Mouse (Mus musculus) forebrain, embryonic 16.5 days (tissue): ENCODE data around the gene Cox6b1. TPM values are rescaled to one million over a fixed set of nuclear protein-coding genes. Genes with fewer than 3 reads are reported as not detected.

Experiments
- ATAC-seq: fragments of 200-750 bp; cut with Nextera tagmentation; 2 replicates; pipeline ENCODE4 v1.8.0; 2017; ENCODE audit warnings: mild to moderate bottlenecking, moderate library complexity
- H3K27ac ChIP-seq: fragments of 300-500 bp; sonication (generic); 2 replicates; pipeline ENCODE4 v1.5.1; 2014; ENCODE audit warnings: low read length, control low read depth
- H3K27me3 ChIP-seq: fragments of 300-500 bp; sonication (generic); replicated peaks from 2 replicates; pipeline ENCODE4 v1.6.1; 2014; ENCODE audit warnings: low read length; ENCODE audit not compliant: control insufficient read depth, insufficient read depth
- H3K36me3 ChIP-seq: fragments of 300-500 bp; sonication (generic); 2 replicates; pipeline ENCODE4 v1.6.1; 2014; ENCODE audit not compliant: control insufficient read depth, insufficient read depth
- H3K4me1 ChIP-seq: fragments of 300-500 bp; sonication (generic); replicated peaks from 2 replicates; pipeline ENCODE4 v1.6.1; 2014; ENCODE audit warnings: low read length; ENCODE audit not compliant: control insufficient read depth, insufficient read depth
- H3K4me2 ChIP-seq: fragments of 300-500 bp; sonication (generic); 2 replicates; pipeline ENCODE4 v1.6.1; 2014; ENCODE audit warnings: mild to moderate bottlenecking, low read length, control low read depth
- H3K4me3 ChIP-seq: fragments of 300-500 bp; sonication (generic); replicated peaks from 2 replicates; pipeline ENCODE4 v1.5.1; 2014; ENCODE audit warnings: mild to moderate bottlenecking, low read length, control low read depth
- H3K9ac ChIP-seq: fragments of 300-500 bp; sonication (generic); replicated peaks from 2 replicates; pipeline ENCODE4 v1.6.1; 2014; ENCODE audit warnings: low read depth, low read length, control low read depth
- H3K9me3 ChIP-seq: fragments of 300-500 bp; sonication (generic); 2 replicates; pipeline ENCODE4 v1.6.1; 2016; ENCODE audit warnings: low read length; ENCODE audit not compliant: control insufficient read depth
- whole genome bisulfite sequencing: fragments of 180-500 bp; shearing (Covaris S2); extraction: QIAGEN DNeasy Blood & Tissue Kit; methylation state at CpG from one replicate; pipeline ENCODE4 v1.1.7; 2014; 5-methylcytosine and 5-hydroxymethylcytosine counted together
- polyA plus RNA-seq: library from polyadenylated mRNA; unstranded; fragments of >200 nt; fragmentation: Nextera tagmentation; extraction: Ambion mirVana; gene quantifications from 2 replicates; pipeline ENCODE4 v1.2.1, GENCODE M21; 2015

Cox6b1 gene
- 860 and 869 TPM in 2 replicates for polyA plus RNA-seq

DNA sequence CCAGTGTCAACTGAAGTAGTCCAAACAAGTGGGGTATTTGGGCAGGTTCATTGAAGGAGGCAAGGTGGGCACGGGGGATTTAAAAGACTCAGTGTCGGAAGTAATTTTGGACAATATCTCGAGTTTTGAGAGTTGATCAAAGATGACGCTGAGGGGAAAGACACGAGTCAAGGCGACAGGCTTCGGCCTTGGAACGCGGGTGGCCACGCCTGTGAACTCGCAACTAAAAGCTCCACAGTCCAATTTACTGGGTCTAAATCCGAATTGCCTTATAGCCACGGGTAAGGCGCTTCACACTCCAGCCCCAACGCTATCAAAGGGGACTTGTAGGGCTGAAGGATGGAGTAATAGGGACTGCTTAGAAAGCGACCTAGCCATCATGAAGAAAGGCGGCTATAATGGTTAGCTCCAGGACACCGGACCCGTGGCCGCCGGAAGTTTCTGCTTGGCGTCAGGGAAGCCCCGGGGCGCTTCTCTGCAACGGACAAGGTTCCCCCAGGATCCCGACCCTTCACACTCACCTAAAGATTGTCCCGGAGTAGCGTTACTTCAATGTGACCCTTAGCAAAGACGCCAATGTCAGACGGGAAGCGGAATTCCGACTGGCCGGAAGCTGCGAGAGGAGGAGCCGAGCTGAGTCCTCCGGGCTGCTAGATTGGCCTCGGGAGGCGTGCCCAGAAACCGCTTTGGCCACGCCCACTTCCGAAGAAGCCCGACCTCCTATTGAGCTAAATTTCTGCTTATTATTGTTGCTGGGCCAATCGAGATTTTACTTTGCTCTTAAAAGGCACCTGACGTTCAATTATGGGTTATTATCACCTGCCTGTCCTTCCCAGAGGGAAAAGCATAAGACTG, at the start of gene Cox6b1:
Gene Cox6b1 (minus strand): TSS at position 622 of the 855 bp plus-strand sequence.
- 1% methylated on average over 44 of the region's 44 CpGs for WGBS

DNA sequence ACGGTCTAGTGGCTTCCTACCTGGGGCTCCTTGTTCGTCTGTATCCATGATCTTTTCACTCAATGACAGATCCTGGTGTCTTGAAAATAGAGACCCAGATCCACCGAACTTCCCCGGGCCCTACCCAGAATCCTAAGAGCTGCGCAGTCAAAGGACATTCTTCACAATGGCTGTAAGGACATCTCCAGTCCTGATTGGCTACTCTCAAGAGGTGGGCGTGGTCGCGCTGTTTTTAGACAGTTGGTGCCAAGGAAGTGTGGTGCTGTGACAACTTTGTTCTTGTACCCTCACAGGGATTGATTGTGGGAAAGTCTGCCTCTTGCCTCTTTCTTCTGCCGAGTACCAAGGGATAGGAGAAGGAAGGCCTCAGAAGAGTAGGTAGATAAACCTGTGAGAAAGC, 45.5 kb upstream of the Cox6b1 start, which contains the start of gene Pmis2:
Gene Pmis2 (minus strand): TSS at position 126 of the 400 bp plus-strand sequence.
- no peaks in the 10 kb centered on the region for H3K36me3 ChIP-seq
- H3K27me3 ChIP-seq: no peaks in the 10 kb centered on the region; the same call in 1 of the 2 replicates

More for the DNA sequence above, at the start of gene Cox6b1:
- H3K9ac ChIP-seq: peak within 1 kb of the TSS; percentile 77
- H3K27ac ChIP-seq: peak within 1 kb of the TSS; percentile 41; the same call in 1 of the 2 replicates
- peaks cover 6% of the 10 kb centered on the region; the same call in 1 of the 2 replicates for H3K27me3 ChIP-seq
- ATAC-seq: peak; percentile 96
- H3K4me3 ChIP-seq: peak within 1 kb of the TSS; percentile 93
- H3K9me3 ChIP-seq: no peaks in the 10 kb centered on the region
- peak within 1 kb of the TSS; percentile 97 for H3K4me2 ChIP-seq
- H3K4me1 ChIP-seq: peaks cover 9% of the 10 kb centered on the region
- H3K36me3 ChIP-seq: peaks cover 6% of the 10 kb centered on the region; the same call in 1 of the 2 replicates

DNA sequence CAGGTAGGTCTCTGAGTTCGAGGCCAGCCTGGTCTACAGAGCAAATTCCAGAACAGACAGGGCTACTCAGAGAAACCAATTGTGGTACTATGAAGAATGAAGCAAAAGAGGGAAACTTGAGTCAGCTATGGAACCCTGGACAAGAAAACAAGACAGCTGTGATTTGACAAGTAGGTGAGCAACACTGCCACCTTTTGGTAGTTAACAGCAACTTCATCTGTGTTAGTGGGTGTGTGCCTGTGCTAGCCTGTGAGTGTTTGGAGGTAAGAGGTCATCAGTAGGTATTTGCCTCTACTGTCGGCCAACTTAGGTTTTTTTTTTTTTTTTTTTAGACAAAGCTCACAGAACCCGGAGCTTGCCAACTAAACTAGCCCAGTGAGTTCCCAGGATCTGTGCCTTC, 43.3 kb upstream of the Cox6b1 start:
- WGBS: 41% methylated on average over 3 of the region's 3 CpGs

More for the DNA sequence above, 45.5 kb upstream of the Cox6b1 start, which contains the start of gene Pmis2:
- WGBS: 77% methylated on average over 9 of the region's 9 CpGs
- Histone ChIP-seq H3K4me1 (no peaks in the 10 kb centered on the region), H3K9ac (no peak within 1 kb of the TSS), H3K9me3 (no peaks in the 10 kb centered on the region), H3K27ac (no peak within 1 kb of the TSS), H3K4me3 (no peak within 1 kb of the TSS), H3K4me2 (no peak within 1 kb of the TSS)
- no peak for ATAC-seq

DNA sequence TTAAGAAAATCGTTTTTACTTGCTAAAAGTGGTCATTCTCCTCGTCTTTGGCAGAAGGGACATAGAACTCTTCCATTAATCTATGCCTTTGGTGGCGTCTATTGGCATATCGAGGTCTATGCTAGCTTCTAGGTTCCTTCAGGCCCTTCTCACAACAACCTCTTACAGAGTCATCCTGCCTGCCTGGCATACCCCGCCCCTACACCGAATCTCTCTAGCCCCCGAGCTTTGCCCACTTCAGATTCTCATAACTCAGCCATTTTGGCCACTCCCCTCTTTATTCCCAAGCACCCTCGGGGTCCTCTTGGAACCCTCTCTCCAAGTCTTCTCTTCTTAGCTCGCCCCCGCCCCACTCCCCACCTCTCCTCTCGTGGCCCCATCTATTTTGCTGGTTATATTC, 39.4 kb upstream of the Cox6b1 start:
- Histone ChIP-seq H3K36me3 (no peaks in the 10 kb centered on the region), H3K9me3 (no peaks in the 10 kb centered on the region), H3K27ac (peak overlapping the region; percentile 83), H3K4me1 (peaks cover 9% of the 10 kb centered on the region), H3K9ac (peak overlapping the region; percentile 73), H3K27me3 (no peaks in the 10 kb centered on the region), H3K4me3 (peak overlapping the region; percentile 71), H3K4me2 (peak overlapping the region; percentile 89)
- ATAC-seq: peak; percentile 60
- WGBS: 2% methylated on average over 11 of the region's 11 CpGs

More for the DNA sequence above, 43.3 kb upstream of the Cox6b1 start:
- no peaks in the 10 kb centered on the region; the same call in 1 of the 2 replicates for H3K27me3 ChIP-seq
- H3K9ac ChIP-seq: no peak overlapping the region
- H3K27ac ChIP-seq: no peak overlapping the region
- no peaks in the 10 kb centered on the region for H3K36me3 ChIP-seq
- H3K9me3 ChIP-seq: no peaks in the 10 kb centered on the region
- no peak overlapping the region for H3K4me2 ChIP-seq
- no peak overlapping the region for H3K4me3 ChIP-seq
- peaks cover 8% of the 10 kb centered on the region for H3K4me1 ChIP-seq
- no peak for ATAC-seq

DNA sequence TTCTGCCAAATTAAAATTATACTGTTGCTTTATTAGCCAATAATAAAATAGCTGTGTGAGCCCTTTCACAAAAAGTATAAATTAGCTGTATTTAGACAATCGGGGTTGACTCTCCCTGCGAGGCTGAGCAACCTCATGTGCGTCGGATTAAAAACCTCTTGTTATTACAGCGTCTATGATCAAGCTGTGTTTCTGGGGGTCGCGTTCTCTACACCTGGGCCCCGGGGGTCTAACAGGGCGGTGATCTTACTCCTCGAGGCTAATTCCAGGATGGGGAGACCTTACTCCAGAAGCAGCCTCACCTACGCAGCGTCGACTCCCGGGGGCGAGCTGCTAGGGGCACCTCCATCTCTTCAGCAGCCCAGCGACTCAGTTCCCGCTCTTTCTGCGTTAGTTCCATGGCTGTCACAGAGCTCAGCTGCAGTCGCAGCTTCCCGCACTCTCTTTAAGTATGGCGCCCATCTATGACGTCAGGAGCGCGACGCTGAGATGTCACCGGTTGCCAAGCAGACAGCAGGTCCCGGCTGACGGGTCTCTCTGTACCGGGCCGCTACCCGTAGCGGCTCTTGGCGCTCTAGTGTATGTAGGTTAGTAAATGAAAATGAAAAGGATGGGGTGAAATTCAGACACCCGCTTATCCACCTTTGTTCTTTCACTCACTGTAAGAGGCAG, 38.7 kb upstream of the Cox6b1 start, which contains the start of gene Haus5:
Gene Haus5 (minus strand): TSS at position 466 of the 672 bp plus-strand sequence.
- Histone ChIP-seq H3K4me2 (peak within 1 kb of the TSS; percentile 89), H3K4me1 (peaks cover 9% of the 10 kb centered on the region), H3K36me3 (no peaks in the 10 kb centered on the region), H3K9me3 (no peaks in the 10 kb centered on the region), H3K9ac (peak within 1 kb of the TSS; percentile 73), H3K4me3 (peak within 1 kb of the TSS; percentile 71), H3K27ac (peak within 1 kb of the TSS; percentile 83), H3K27me3 (no peaks in the 10 kb centered on the region)
- ATAC-seq: peak; percentile 97
- WGBS: under 1% methylated on average over 34 of the region's 34 CpGs

DNA sequence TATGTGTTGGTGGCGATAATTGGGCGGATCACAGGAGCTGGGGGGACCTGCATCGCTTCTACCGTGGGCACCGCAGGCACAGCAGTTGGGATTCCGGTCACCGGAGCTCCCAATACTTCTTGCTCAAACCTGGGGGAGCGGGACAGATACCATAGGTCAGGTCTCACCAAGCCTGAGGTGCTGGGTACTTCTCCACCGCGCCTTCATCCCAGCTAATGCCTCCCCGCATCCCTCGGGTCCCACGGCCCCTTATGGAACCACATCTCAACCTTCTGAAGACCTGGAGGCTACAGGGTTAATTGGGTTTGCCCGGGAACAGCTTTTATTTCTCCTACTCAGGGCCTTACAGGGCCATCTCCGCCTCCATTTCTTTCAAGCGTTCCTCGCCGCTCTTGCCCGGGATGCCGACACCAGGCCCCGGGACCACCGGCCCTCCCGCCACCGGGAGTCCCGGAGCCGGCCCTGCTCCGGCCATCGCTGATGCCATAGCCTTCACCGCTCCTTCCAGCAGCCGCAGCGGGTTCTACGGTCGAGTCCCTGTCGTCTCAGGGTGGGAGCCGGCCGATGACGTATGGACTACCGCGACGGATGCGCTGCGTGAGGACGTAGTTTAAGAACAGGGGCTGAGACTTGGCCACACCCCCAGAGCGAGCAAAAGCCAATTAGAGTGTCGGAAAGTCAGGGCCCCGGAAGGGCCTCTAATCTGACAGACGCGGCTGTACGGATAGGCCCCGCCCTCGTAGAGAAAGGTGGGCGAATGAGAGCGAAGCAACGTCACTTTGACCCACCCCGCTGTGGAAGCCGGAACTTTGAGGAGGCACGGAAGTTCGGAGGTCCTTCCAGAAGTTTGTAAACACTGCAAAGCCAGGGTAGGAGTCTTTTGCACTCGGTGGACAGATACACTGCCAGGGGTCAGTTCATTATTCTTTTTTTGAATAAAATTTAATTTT, 23.9 kb upstream of the Cox6b1 start, which contains the start of gene Rbm42:
Gene Rbm42 (minus strand): TSS at position 727 of the 950 bp plus-strand sequence.
- peak within 1 kb of the TSS; percentile 84 for H3K4me3 ChIP-seq
- 1% methylated on average over 59 of the region's 59 CpGs for WGBS
- peak; percentile 100 for ATAC-seq
- H3K27ac ChIP-seq: no peak within 1 kb of the TSS; the same call in 1 of the 2 replicates
- peak within 1 kb of the TSS; percentile 90 for H3K9ac ChIP-seq
- peaks cover 27% of the 10 kb centered on the region for H3K36me3 ChIP-seq
- no peaks in the 10 kb centered on the region for H3K9me3 ChIP-seq
- peaks cover 13% of the 10 kb centered on the region for H3K4me1 ChIP-seq
- no peaks in the 10 kb centered on the region for H3K27me3 ChIP-seq
- H3K4me2 ChIP-seq: peak within 1 kb of the TSS; percentile 86

DNA sequence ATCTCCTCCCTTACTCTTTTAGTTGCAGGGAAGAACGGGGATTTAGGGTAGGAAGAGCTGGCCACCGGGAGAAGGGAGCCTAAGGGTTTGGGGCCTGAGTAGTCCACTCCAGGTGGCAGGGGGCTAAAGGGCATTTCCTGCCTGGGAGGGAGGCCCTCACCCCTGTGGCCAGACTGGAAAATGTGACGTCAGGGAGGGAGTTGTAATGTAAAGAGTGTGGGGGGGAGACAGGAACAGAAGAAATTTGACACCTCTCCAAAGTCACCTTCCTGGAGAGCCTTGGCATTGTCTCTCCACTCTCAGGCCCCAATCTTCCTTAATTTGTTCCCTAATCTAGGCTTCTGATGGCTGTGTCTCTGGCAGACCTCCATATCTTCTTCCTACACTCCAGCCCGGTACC, 13.1 kb upstream of the Cox6b1 start:
- no peak overlapping the region for H3K27ac ChIP-seq
- no peak overlapping the region for H3K4me3 ChIP-seq
- WGBS: 33% methylated on average over 4 of the region's 4 CpGs
- no peak overlapping the region for H3K4me2 ChIP-seq
- H3K36me3 ChIP-seq: peaks cover 19% of the 10 kb centered on the region
- no peaks in the 10 kb centered on the region for H3K4me1 ChIP-seq
- no peaks in the 10 kb centered on the region for H3K9me3 ChIP-seq
- no peak overlapping the region for H3K9ac ChIP-seq
- ATAC-seq: no peak
- peaks cover 26% of the 10 kb centered on the region for H3K27me3 ChIP-seq

DNA sequence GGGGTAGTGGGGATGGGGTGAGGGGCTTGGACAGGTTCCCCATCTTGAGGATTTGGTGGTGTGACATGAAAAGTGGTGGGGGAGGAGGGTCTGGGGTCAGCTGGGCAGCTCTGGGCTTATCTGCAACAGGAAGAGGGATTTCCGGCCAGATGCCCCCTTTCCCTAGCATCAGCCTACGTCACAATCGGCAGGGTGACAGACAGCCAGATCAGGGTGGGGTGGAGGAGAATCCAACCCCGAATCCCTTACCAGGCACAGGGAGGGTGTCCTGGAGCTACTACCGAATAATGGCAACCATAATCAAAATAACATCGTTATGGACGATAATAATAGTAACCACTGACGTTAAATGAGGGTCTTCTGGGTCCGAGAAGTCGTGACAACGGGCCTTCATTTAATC, 10.4 kb upstream of the Cox6b1 start:
- no peak for ATAC-seq
- no peak overlapping the region for H3K4me2 ChIP-seq
- no peak overlapping the region for H3K27ac ChIP-seq
- peaks cover 50% of the 10 kb centered on the region for H3K27me3 ChIP-seq
- H3K9me3 ChIP-seq: no peaks in the 10 kb centered on the region
- H3K36me3 ChIP-seq: peaks cover 8% of the 10 kb centered on the region
- WGBS: 26% methylated on average over 11 of the region's 11 CpGs
- H3K4me3 ChIP-seq: no peak overlapping the region
- H3K4me1 ChIP-seq: no peaks in the 10 kb centered on the region
- no peak overlapping the region for H3K9ac ChIP-seq
